Comparison of ENCODE assay signal across 10 mouse cellular contexts in genomic region chr6:128992753-128993152, GRCm38 (mm10). TPM values are rescaled to one million over a fixed set of nuclear protein-coding genes. Genes with fewer than 3 reads are reported as not detected.
A peak's percentile ranks its signal among the peaks of the same experiment; 100 is the strongest.
DNase-seq lines count a peak whose midpoint lies in the region; ATAC-seq and TF ChIP-seq lines count a peak whose summit lies in the region.
"Had no signal": no experiment of that assay in that cellular context is flagged by ENCODE, and none has a peak within 500 bp of the region (broad histone marks: within the 10 kb centered on the region; RNA-seq: fewer than 3 reads in every experiment).

No protein-coding gene starts in this region.

- TF ChIP-seq POLR2A in small intestine, adult 2 months (IDR thresholded peaks at IDR 0.05; ENCODE audit: low read depth, low read length) = no peak

- no peaks in the 10 kb centered on the region for H3K27me3 ChIP-seq in lung, embryonic 15.5 days
- no peaks in the 10 kb centered on the region for H3K27me3 ChIP-seq in embryonic facial prominence, embryonic 15.5 days
- H3K27me3 ChIP-seq in limb, embryonic 15.5 days = no peaks in the 10 kb centered on the region
- no peaks in the 10 kb centered on the region for H3K27me3 ChIP-seq in small intestine, adult 2 months (ENCODE audit: control insufficient read depth, insufficient read depth, low read length)
- H3K27me3 ChIP-seq: heart, embryonic 13.5 days had no signal

- H3K4me1 ChIP-seq in lung, embryonic 15.5 days = peaks cover 17% of the 10 kb centered on the region
- peaks cover 16% of the 10 kb centered on the region for H3K4me1 ChIP-seq in embryonic facial prominence, embryonic 15.5 days
- no peaks in the 10 kb centered on the region for H3K4me1 ChIP-seq in limb, embryonic 15.5 days
- peaks cover 15% of the 10 kb centered on the region for H3K4me1 ChIP-seq in small intestine, adult 2 months (ENCODE audit: control insufficient read depth, insufficient read depth, insufficient read length, low read length)

- H3K9me3 ChIP-seq in lung, embryonic 15.5 days = no peaks in the 10 kb centered on the region
- no peaks in the 10 kb centered on the region for H3K9me3 ChIP-seq in embryonic facial prominence, embryonic 15.5 days (replicated peaks)
- no peaks in the 10 kb centered on the region for H3K9me3 ChIP-seq in limb, embryonic 15.5 days
- H3K9me3 ChIP-seq: heart, embryonic 13.5 days had no signal

- no peaks in the 10 kb centered on the region for H3K36me3 ChIP-seq in lung, embryonic 15.5 days
- H3K36me3 ChIP-seq in embryonic facial prominence, embryonic 15.5 days = no peaks in the 10 kb centered on the region
- no peaks in the 10 kb centered on the region for H3K36me3 ChIP-seq in limb, embryonic 15.5 days
- no peaks in the 10 kb centered on the region for H3K36me3 ChIP-seq in small intestine, adult 2 months (ENCODE audit: control insufficient read depth, insufficient read depth, low read length)
- H3K36me3 ChIP-seq: heart, embryonic 13.5 days had no signal

- 55% methylated on average over 3 of the region's 3 CpGs for WGBS in lung, embryonic 15.5 days
- WGBS in embryonic facial prominence, embryonic 15.5 days = 18% methylated on average over 3 of the region's 3 CpGs
- WGBS in limb, embryonic 15.5 days = 56% methylated on average over 3 of the region's 3 CpGs
- 69% methylated on average over 3 of the region's 3 CpGs for WGBS in small intestine, adult 2 months

- DNase-seq in lung, postnatal 14 days = no peak
- DNase-seq in cerebellum, adult 9-11 months = no peak
- no peak for DNase-seq in right cerebral cortex, adult 18-20 months
- no peak for DNase-seq in liver

- TF ChIP-seq CTCF in small intestine, adult 2 months (IDR thresholded peaks at IDR 0.05; ENCODE audit: extremely low read depth, insufficient read length, insufficient replicate concordance, low read depth, low read length) = no peak

- H3K4me3 ChIP-seq in lung, embryonic 15.5 days = no peak overlapping the region
- peak overlapping the region; percentile 11; the same call in 1 of the 2 replicates for H3K4me3 ChIP-seq in embryonic facial prominence, embryonic 15.5 days (replicated peaks)
- no peak overlapping the region for H3K4me3 ChIP-seq in limb, embryonic 15.5 days
- no peak overlapping the region for H3K4me3 ChIP-seq in small intestine, adult 2 months (ENCODE audit: low read depth, low read length)
- H3K4me3 ChIP-seq: heart, embryonic 13.5 days; myocyte had no signal

- H3K9ac ChIP-seq in lung, embryonic 15.5 days = no peak overlapping the region
- no peak overlapping the region for H3K9ac ChIP-seq in embryonic facial prominence, embryonic 15.5 days
- H3K9ac ChIP-seq in limb, embryonic 15.5 days = no peak overlapping the region
- H3K9ac ChIP-seq: heart, embryonic 13.5 days had no signal

- H3K4me2 ChIP-seq in lung, embryonic 15.5 days = peak overlapping the region; percentile 31
- peak overlapping the region; percentile 28 for H3K4me2 ChIP-seq in embryonic facial prominence, embryonic 15.5 days (replicated peaks)
- no peak overlapping the region for H3K4me2 ChIP-seq in limb, embryonic 15.5 days
- H3K4me2 ChIP-seq: heart, embryonic 13.5 days had no signal

- H3K27ac ChIP-seq in lung, embryonic 15.5 days = peak overlapping the region; percentile 84
- peak overlapping the region; percentile 79 for H3K27ac ChIP-seq in embryonic facial prominence, embryonic 15.5 days (replicated peaks)
- 0 out of 2 replicates have a peak overlapping the region, but pooled peaks have one; percentile 22 for H3K27ac ChIP-seq in limb, embryonic 15.5 days
- peak overlapping the region; percentile 36; the same call in 1 of the 2 replicates for H3K27ac ChIP-seq in small intestine, adult 2 months (ENCODE audit: insufficient read depth, low read depth, low read length)
- H3K27ac ChIP-seq: heart, embryonic 13.5 days had no signal

- ATAC-seq in lung, embryonic 15.5 days (ENCODE audit: borderline replicate concordance, extremely low read depth, low FRiP score, low TSS enrichment) = peak; percentile 49; the same call in 1 of the 2 replicates
- peak; percentile 77 for ATAC-seq in embryonic facial prominence, embryonic 15.5 days (ENCODE audit: insufficient number of reproducible peaks, low FRiP score, low TSS enrichment, low read depth)
- no peak for ATAC-seq in limb, embryonic 15.5 days (ENCODE audit: insufficient number of reproducible peaks, low FRiP score, low TSS enrichment, low read depth)

RNA-seq across cellular contexts. Expression of gene Klrb1f, which starts 52.9 kb away (rescaled TPM):
- 0.51 TPM in 1 of 2 replicates, not detected in the other for polyA plus RNA-seq in lung, embryonic 15.5 days (2015; fragmentation: Nextera tagmentation; extraction: Ambion mirVana)
- polyA plus RNA-seq in embryonic facial prominence, embryonic 15.5 days (2015; fragmentation: Nextera tagmentation; extraction: Ambion mirVana) = 0.39 TPM in 1 of 2 replicates, not detected in the other
- 0.12 and 0.22 TPM in 2 replicates for polyA plus RNA-seq in limb, embryonic 15.5 days (2015; fragmentation: Nextera tagmentation; extraction: Ambion mirVana)
- polyA plus RNA-seq in small intestine, adult 2 months (2012; rRNA removed) = 0.33 TPM in 1 of 2 replicates, not detected in the other
- polyA plus RNA-seq: heart, embryonic 13.5 days; myocyte had no signal

RNA-seq across cellular contexts. Expression of gene Clec2g, which starts 58.6 kb away (rescaled TPM):
- polyA plus RNA-seq in lung, embryonic 15.5 days (2015; fragmentation: Nextera tagmentation; extraction: Ambion mirVana) = 0.16 TPM in 1 of 2 replicates, not detected in the other
- 3.7 and 5.6 TPM in 2 replicates for polyA plus RNA-seq in embryonic facial prominence, embryonic 15.5 days (2015; fragmentation: Nextera tagmentation; extraction: Ambion mirVana)
- 5.1 and 8.0 TPM in 2 replicates for polyA plus RNA-seq in limb, embryonic 15.5 days (2015; fragmentation: Nextera tagmentation; extraction: Ambion mirVana)
- not detected in 2 replicates for polyA plus RNA-seq in small intestine, adult 2 months (2012; rRNA removed)
- polyA plus RNA-seq: heart, embryonic 13.5 days; myocyte had no signal

Comparison
In these comparisons a context has a peak if more than half of its experiments do, and no peak if none do; other contexts are left out.
1. H3K27ac ChIP-seq: peak in every context shown above with its lines; median percentile 84 in lung, embryonic 15.5 days; 79 in embryonic facial prominence, embryonic 15.5 days; 36 in small intestine, adult 2 months; 22 in limb, embryonic 15.5 days.